Mouse (Mus musculus) forebrain, embryonic 12.5 days (tissue): ENCODE measurements at regions not wholly inside any gene's neighbourhood (a gene's known extent, or its start where the extent isn't known, plus 50 kb on each side); places are given as distances from the start of the nearest gene placed in this dataset.
"Not testable (repeated sequence)": the region's sequence is repeated elsewhere in the genome, so short reads cannot be mapped to it uniquely, and the experiment has no call there.

Experiments
- ATAC-seq: fragments of 200-750 bp; cut with Nextera tagmentation; 2 replicates; pipeline ENCODE4 v1.8.0; 2017; ENCODE audit warnings: moderate TSS enrichment; ENCODE audit not compliant: low FRiP score
- H3K27ac ChIP-seq: fragments of 300-500 bp; sonication (generic); 2 replicates; pipeline ENCODE4 v1.5.1; 2016; ENCODE audit warnings: mild to moderate bottlenecking
- H3K27me3 ChIP-seq: fragments of 300-500 bp; sonication (generic); 2 replicates; pipeline ENCODE4 v1.6.1; 2016; ENCODE audit warnings: mild to moderate bottlenecking
- H3K36me3 ChIP-seq: fragments of 300-500 bp; sonication (generic); replicated peaks from 2 replicates; pipeline ENCODE4 v1.6.1; 2016; ENCODE audit warnings: mild to moderate bottlenecking
- H3K4me1 ChIP-seq: fragments of 300-500 bp; sonication (generic); 2 replicates; pipeline ENCODE4 v1.6.1; 2016
- H3K4me2 ChIP-seq: fragments of 300-500 bp; sonication (generic); 2 replicates; pipeline ENCODE4 v1.6.1; 2016; ENCODE audit warnings: mild to moderate bottlenecking, moderate library complexity
- H3K4me3 ChIP-seq: fragments of 300-500 bp; sonication (generic); replicated peaks from 2 replicates; pipeline ENCODE4 v1.5.1; 2016; ENCODE audit warnings: mild to moderate bottlenecking
- H3K9ac ChIP-seq: fragments of 300-500 bp; sonication (generic); 2 replicates; pipeline ENCODE4 v1.6.1; 2016; ENCODE audit warnings: mild to moderate bottlenecking
- H3K9me3 ChIP-seq: fragments of 300-500 bp; sonication (generic); 2 replicates; pipeline ENCODE4 v1.6.1; 2016
- WGBS: fragments of 180-500 bp; shearing (Covaris S2); methylation state at CpG from one replicate; pipeline ENCODE4 v1.1.7; 2016; 5-methylcytosine and 5-hydroxymethylcytosine counted together

- H3K9me3 ChIP-seq, ATAC-seq, H3K4me1 ChIP-seq, H3K27ac ChIP-seq, H3K27me3 ChIP-seq, H3K36me3 ChIP-seq, H3K4me2 ChIP-seq, H3K4me3 ChIP-seq, H3K9ac ChIP-seq: not testable (repeated sequence)
These were observed 419.0 kb upstream of the Tacstd2 start for GRCm38 (mm10) chr6:67954570-67954969.

DNA sequence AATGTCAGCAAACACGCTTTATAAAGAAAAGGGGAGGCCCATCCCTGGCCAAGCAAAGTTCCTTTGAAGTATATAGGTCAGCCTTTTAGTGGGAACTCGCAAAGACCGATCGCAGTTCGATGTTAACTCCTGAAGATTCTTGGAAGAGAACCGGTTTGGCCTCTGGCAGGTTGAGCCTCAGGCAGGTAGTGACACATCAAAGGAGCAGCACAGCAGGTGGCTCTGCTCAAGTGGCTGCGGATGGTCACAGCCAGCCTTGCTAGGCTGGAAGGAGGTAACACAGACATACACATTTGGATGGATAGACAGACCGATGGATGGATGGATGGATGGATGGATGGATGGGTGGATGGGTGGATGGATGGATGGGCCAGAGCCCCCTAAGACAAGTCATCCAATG lies 395.9 kb upstream of the Tacstd2 start:
- not testable (repeated sequence) for H3K4me3 ChIP-seq, H3K27ac ChIP-seq, H3K27me3 ChIP-seq, H3K36me3 ChIP-seq, H3K4me1 ChIP-seq, H3K9ac ChIP-seq, H3K4me2 ChIP-seq, ATAC-seq, H3K9me3 ChIP-seq
- WGBS: 46% methylated on average over 8 of the region's 8 CpGs

DNA sequence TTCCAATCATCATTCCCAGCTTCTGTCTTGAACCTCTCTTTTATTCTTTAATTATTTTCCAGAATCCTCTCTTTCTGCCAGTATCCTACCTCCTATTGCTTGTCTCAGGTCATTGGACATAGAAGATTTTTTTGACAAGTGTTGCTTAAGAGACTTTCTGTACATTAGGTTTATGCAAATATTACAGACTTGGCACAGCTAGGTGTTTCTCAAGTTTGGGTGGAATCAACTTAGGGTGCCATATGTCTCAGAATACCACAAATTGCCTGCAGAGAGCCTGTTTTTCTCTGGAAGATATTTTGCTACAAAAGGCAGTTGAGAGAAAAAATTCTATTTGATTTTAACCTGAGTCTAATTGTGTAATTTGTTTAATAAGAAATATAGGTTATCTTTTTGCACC lies 386.9 kb upstream of the Tacstd2 start:
- no peak overlapping the region for H3K9ac ChIP-seq
- H3K27me3 ChIP-seq: no peaks in the 10 kb centered on the region
- no peaks in the 10 kb centered on the region for H3K4me1 ChIP-seq
- H3K27ac ChIP-seq: no peak overlapping the region
- H3K4me2 ChIP-seq: no peak overlapping the region
- no peak overlapping the region for H3K4me3 ChIP-seq
- no peaks in the 10 kb centered on the region for H3K36me3 ChIP-seq
- H3K9me3 ChIP-seq: no peaks in the 10 kb centered on the region
- no peak for ATAC-seq

DNA sequence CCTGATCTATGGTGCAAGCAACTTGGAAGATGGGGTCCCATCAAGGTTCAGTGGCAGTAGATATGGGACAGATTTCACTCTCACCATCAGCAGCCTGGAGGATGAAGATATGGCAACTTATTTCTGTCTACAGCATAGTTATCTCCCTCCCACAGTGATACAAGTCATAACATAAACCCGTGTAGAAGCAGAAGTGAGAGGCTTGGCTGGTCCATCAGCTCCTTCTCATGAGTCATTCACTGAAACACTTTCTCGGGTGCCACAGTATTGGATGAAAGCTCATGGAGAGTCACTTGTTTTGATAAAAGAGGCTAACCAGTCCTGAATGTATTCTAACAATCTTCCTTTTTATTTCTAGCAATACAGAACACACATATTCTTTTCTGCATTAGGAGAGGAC lies 378.3 kb upstream of the Tacstd2 start:
- no peaks in the 10 kb centered on the region for H3K4me1 ChIP-seq
- 83% methylated on average over 2 of the region's 2 CpGs for WGBS
- H3K4me2 ChIP-seq: no peak overlapping the region
- ATAC-seq: no peak
- no peak overlapping the region for H3K27ac ChIP-seq
- no peaks in the 10 kb centered on the region for H3K27me3 ChIP-seq
- no peak overlapping the region for H3K9ac ChIP-seq
- H3K9me3 ChIP-seq: no peaks in the 10 kb centered on the region
- no peak overlapping the region for H3K4me3 ChIP-seq
- H3K36me3 ChIP-seq: no peaks in the 10 kb centered on the region

- WGBS: 82% methylated on average over 3 of the region's 3 CpGs
- Histone ChIP-seq H3K4me2 (no peak overlapping the region), H3K9ac (no peak overlapping the region), H3K4me1 (no peaks in the 10 kb centered on the region), H3K36me3 (no peaks in the 10 kb centered on the region), H3K27ac (no peak overlapping the region), H3K4me3 (no peak overlapping the region), H3K9me3 (no peaks in the 10 kb centered on the region), H3K27me3 (no peaks in the 10 kb centered on the region)
- no peak for ATAC-seq
These were observed 377.7 kb upstream of the Tacstd2 start for GRCm38 (mm10) chr6:67913309-67913708.

- Histone ChIP-seq H3K27me3 (no peaks in the 10 kb centered on the region), H3K9me3 (no peaks in the 10 kb centered on the region), H3K27ac (no peak overlapping the region), H3K4me2 (no peak overlapping the region), H3K9ac (no peak overlapping the region), H3K4me3 (no peak overlapping the region), H3K36me3 (no peaks in the 10 kb centered on the region), H3K4me1 (no peaks in the 10 kb centered on the region)
- no peak for ATAC-seq
- 76% methylated on average over 3 of the region's 3 CpGs for WGBS
These were observed 360.9 kb upstream of the Tacstd2 start for GRCm38 (mm10) chr6:67896495-67896894.

DNA sequence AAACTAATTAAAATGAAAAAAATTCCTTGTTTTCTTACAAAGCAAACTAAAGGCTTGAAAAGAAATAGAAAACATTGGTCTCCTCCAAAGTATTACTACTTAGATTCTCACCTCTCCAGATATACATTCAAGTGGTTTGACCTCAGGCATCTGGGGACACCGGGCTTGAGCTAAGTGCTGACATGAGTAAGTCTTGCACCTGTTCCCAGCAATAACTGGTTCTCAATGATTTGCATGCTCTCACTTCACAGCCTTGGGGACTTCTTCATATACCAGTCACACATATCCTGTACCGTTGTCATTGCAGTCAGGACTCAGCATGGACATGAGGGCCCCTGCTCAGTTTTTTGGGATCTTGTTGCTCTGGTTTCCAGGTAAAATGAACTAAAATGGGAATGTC lies 360.3 kb upstream of the Tacstd2 start:
- Histone ChIP-seq H3K27ac (no peak overlapping the region), H3K9ac (no peak overlapping the region), H3K4me1 (no peaks in the 10 kb centered on the region), H3K4me3 (no peak overlapping the region), H3K4me2 (no peak overlapping the region), H3K9me3 (no peaks in the 10 kb centered on the region), H3K36me3 (no peaks in the 10 kb centered on the region), H3K27me3 (no peaks in the 10 kb centered on the region)
- WGBS: 86% methylated on average over 2 of the region's 2 CpGs
- ATAC-seq: no peak

DNA sequence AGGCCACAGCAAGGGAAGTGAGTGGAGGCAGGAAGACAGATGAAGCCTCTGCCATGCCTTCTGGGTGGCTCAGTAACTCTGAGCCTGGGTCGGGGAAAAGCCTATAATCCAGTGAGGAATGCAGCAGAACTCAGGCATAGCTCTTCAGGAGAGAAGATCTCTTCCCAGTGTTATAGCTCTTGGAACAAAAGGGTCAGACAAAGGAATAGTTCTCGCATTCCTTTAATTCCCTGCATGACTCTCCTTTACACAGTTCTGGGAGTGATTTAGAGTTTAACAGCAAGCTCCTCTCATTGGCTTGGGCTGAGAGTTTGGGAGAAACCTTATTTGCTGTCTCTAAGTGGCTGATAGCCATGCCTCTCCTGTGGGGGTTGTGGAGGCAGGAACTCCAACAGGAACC lies 352.0 kb upstream of the Tacstd2 start:
- Histone ChIP-seq H3K27me3 (no peaks in the 10 kb centered on the region), H3K4me2 (no peak overlapping the region), H3K9ac (no peak overlapping the region), H3K9me3 (no peaks in the 10 kb centered on the region), H3K4me3 (no peak overlapping the region), H3K36me3 (no peaks in the 10 kb centered on the region), H3K4me1 (no peaks in the 10 kb centered on the region), H3K27ac (no peak overlapping the region)
- WGBS: 49% methylated on average over 2 of the region's 2 CpGs
- ATAC-seq: no peak

GRCm38 (mm10) chr6:67884893-67885292 lies 349.3 kb upstream of the Tacstd2 start:
- Histone ChIP-seq H3K4me3 (no peak overlapping the region), H3K9ac (no peak overlapping the region), H3K4me1 (no peaks in the 10 kb centered on the region), H3K9me3 (no peaks in the 10 kb centered on the region), H3K4me2 (no peak overlapping the region), H3K36me3 (no peaks in the 10 kb centered on the region), H3K27me3 (no peaks in the 10 kb centered on the region), H3K27ac (no peak overlapping the region)
- WGBS: 86% methylated on average over 5 of the region's 5 CpGs
- ATAC-seq: no peak

DNA sequence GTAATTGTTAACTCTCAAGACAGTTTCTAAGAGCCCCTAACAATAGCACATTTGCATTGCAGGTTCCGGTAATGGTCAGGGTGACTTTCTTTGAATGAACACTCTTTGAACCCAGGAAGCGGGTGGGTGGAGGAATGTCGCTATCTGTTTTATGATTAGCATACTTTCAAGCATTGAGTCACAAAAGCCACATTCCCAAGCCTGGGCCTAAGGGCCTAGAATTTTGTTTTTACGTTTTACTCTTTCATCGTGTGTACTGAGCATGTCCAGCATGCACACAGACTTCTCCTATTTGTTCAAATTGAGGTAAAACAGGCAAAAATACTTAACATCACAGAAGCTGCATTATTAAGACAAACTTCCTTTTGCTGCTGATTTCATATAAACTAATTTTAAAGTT lies 345.9 kb upstream of the Tacstd2 start:
- not testable (repeated sequence) for H3K4me1 ChIP-seq, H3K9me3 ChIP-seq, H3K27ac ChIP-seq, H3K4me2 ChIP-seq, H3K27me3 ChIP-seq, ATAC-seq, H3K36me3 ChIP-seq, H3K4me3 ChIP-seq, H3K9ac ChIP-seq
- WGBS: 89% methylated on average over 4 of the region's 5 CpGs

DNA sequence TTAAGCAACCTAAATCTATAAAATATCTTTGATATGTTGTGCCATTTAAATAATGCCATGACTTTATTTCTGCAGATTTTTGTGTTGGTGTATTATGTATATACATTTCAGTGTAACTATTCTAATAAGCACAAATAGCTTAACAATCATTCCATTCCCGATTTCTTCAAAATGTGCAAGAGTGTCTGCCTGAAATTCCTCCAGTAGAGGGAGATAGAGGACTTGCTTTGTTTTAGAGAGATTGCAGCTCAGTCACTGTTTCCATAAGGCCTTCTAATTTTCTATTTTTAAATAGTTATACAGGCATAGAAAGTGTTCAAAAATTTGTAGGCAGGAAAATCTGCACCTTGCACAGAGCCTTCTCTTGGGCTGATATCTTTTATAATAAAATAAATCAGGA lies 322.3 kb upstream of the Tacstd2 start:
- not testable (repeated sequence) for H3K9me3 ChIP-seq, H3K36me3 ChIP-seq, H3K9ac ChIP-seq, H3K4me2 ChIP-seq, H3K27me3 ChIP-seq, H3K27ac ChIP-seq, H3K4me1 ChIP-seq, ATAC-seq, H3K4me3 ChIP-seq
- 33% methylated on average over 1 of the region's 1 CpGs for WGBS

GRCm38 (mm10) chr6:67839486-67839885 lies 303.9 kb upstream of the Tacstd2 start:
- not testable (repeated sequence) for H3K36me3 ChIP-seq, H3K9me3 ChIP-seq, H3K27ac ChIP-seq, H3K4me1 ChIP-seq, H3K4me2 ChIP-seq, ATAC-seq, H3K27me3 ChIP-seq, H3K4me3 ChIP-seq, H3K9ac ChIP-seq
- 78% methylated on average over 1 of the region's 1 CpGs for WGBS

DNA sequence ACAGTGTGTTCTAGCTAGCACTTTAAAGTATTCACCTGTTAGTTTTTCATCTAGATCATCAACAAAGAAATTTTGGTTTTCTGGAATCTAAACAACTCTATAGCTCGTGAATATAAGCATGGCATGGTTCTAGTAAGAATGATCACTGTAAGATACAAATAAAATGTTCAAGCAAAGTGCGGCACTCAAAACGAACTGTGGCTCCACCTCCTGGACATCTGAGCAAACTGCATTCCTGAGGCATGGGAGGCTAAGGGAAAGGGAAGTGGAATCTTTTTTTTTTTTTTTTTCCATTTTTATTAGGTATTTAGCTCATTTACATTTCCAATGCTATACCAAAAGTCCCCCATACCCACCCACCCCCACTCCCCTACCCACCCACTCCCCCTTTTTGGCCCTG lies 276.9 kb upstream of the Tacstd2 start:
- not testable (repeated sequence) for H3K9ac ChIP-seq, H3K36me3 ChIP-seq, H3K4me2 ChIP-seq, H3K27me3 ChIP-seq, H3K27ac ChIP-seq, H3K9me3 ChIP-seq, ATAC-seq, H3K4me1 ChIP-seq, H3K4me3 ChIP-seq
- WGBS: 17% methylated on average over 3 of the region's 3 CpGs

DNA sequence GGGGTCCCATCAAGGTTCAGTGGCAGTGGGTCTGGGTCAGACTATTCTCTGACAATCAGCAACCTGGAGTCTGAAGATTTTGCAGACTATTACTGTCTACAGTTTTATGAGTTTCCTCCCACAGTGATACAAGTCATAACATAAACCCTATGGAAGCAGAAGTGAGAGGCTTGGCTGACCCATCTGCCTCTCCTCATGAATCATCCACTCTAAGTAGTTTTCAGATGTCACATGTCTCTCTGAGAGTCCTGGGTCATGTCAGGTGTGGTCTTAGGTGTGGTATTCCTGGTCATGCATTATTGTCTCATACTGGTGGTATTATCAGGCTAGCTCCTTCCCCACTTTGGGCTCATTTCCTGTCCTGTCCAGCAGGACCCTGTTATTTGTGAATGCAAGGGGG lies 255.8 kb upstream of the Tacstd2 start:
- Histone ChIP-seq H3K4me1 (no peaks in the 10 kb centered on the region), H3K9me3 (no peaks in the 10 kb centered on the region), H3K9ac (no peak overlapping the region), H3K4me3 (no peak overlapping the region), H3K27me3 (no peaks in the 10 kb centered on the region), H3K4me2 (no peak overlapping the region), H3K36me3 (no peaks in the 10 kb centered on the region), H3K27ac (no peak overlapping the region)
- no peak for ATAC-seq
